Mouse (Mus musculus): ENCODE results near the gene Wipi2. TPM values are rescaled to one million over a fixed set of nuclear protein-coding genes. Genes with fewer than 3 reads are reported as not detected.

The Wipi2 gene
- polyA plus RNA-seq, 1 experiment from 2014 or later, result 66.4 TPM

- Histone ChIP-seq H3K27me3 (replicated peaks; ENCODE audit: low read depth, poor library complexity, severe bottlenecking) (no peaks in the 10 kb centered on the region), H3K9me3 (no peaks in the 10 kb centered on the region), H3K4me3 (peak overlapping the region; percentile 23; the same call in 1 of the 2 replicates), H3K4me1 (peaks cover 13% of the 10 kb centered on the region), H3K36me3 (replicated peaks) (peaks cover 42% of the 10 kb centered on the region), H3K27ac (replicated peaks) (no peak overlapping the region)
- WGBS, result 67% methylated on average over 25 of the region's 25 CpGs
- no peak for DNase-seq (ENCODE audit: low spot score)
Observed at GRCm38 (mm10) chr5:142718486-142718885, 91.0 kb downstream of the Wipi2 start.

GRCm38 (mm10) chr5:142719897-142720296 is 92.4 kb downstream of the Wipi2 start:
- WGBS, result 86% methylated on average over 13 of the region's 13 CpGs
- peaks cover 35% of the 10 kb centered on the region for H3K36me3 ChIP-seq (replicated peaks)
- no peak overlapping the region for H3K27ac ChIP-seq (replicated peaks)
- DNase-seq (ENCODE audit: low spot score), result no peak
- H3K27me3 ChIP-seq (replicated peaks; ENCODE audit: low read depth, poor library complexity, severe bottlenecking), result no peaks in the 10 kb centered on the region
- no peak overlapping the region for H3K4me3 ChIP-seq
- H3K4me1 ChIP-seq, result peaks cover 18% of the 10 kb centered on the region
- H3K9me3 ChIP-seq, result no peaks in the 10 kb centered on the region

Other genes with a start within 250 kb of the Wipi2 start
- gene Foxk1, start 226.2 kb upstream of the Wipi2 start, polyA plus RNA-seq (2016; fragmentation: Nextera tagmentation; extraction: Ambion mirVana), result 4.8 and 5.1 TPM in 2 replicates
- 14.1 and 14.8 TPM in 2 replicates for gene Ap5z1, start 163.8 kb upstream of the Wipi2 start, polyA plus RNA-seq (2016; fragmentation: Nextera tagmentation; extraction: Ambion mirVana)
- gene Papolb, start 97.6 kb upstream of the Wipi2 start, polyA plus RNA-seq (2016; fragmentation: Nextera tagmentation; extraction: Ambion mirVana), result 0.05 and 0.20 TPM in 2 replicates
- gene Radil, start 76.6 kb upstream of the Wipi2 start, polyA plus RNA-seq (2016; fragmentation: Nextera tagmentation; extraction: Ambion mirVana), result 4.3 and 5.1 TPM in 2 replicates
- gene Mmd2, start 18.9 kb upstream of the Wipi2 start, polyA plus RNA-seq (2016; fragmentation: Nextera tagmentation; extraction: Ambion mirVana), result 1.8 and 2.9 TPM in 2 replicates
- gene Slc29a4, start 64.8 kb downstream of the Wipi2 start, polyA plus RNA-seq (2016; fragmentation: Nextera tagmentation; extraction: Ambion mirVana), result 18.1 and 19.6 TPM in 2 replicates
- 21.8 and 26.5 TPM in 2 replicates for gene Tnrc18, start 190.0 kb downstream of the Wipi2 start, polyA plus RNA-seq (2016; fragmentation: Nextera tagmentation; extraction: Ambion mirVana)

All from embryonic facial prominence, embryonic 10.5 days (tissue).